Mouse (Mus musculus) ES-E14 (cell line): ENCODE measurements around the gene Slc16a9. TPM values are rescaled to one million over a fixed set of nuclear protein-coding genes. Genes with fewer than 3 reads are reported as not detected.

Source experiments
- DNase-seq: peaks from one replicate; pipeline ENCODE4 v3.0.0-alpha.2; 2013; ENCODE audit warnings: low read depth, low spot score
- H3K27ac ChIP-seq: 2 replicates; pipeline ENCODE4 v1.5.1; 2012; ENCODE audit warnings: low read depth, mild to moderate bottlenecking, low read length, moderate library complexity, mixed read lengths; ENCODE audit not compliant: poor library complexity, insufficient read depth, severe bottlenecking
- H3K36me3 ChIP-seq: 2 replicates; pipeline ENCODE4 v1.6.1; 2012; ENCODE audit warnings: mild to moderate bottlenecking, low read length, moderate library complexity, mixed read lengths; ENCODE audit not compliant: control insufficient read depth, poor library complexity, insufficient read depth, severe bottlenecking
- H3K4me1 ChIP-seq, 2 experiments: fragments of 150-350 bp in 1 of 2; sonication (generic) in 1 of 2; 2 replicates each; pipeline ENCODE4 v1.6.1; 2012; ENCODE audit warnings: low read length in 2 of 2, mild to moderate bottlenecking in 1 of 2, mixed read lengths in 1 of 2; ENCODE audit not compliant: control insufficient read depth in 2 of 2, insufficient read depth in 2 of 2, poor library complexity in 1 of 2
- H3K4me3 ChIP-seq, 2 experiments: fragments of 150-350 bp in 1 of 2; sonication (generic) in 1 of 2; 2 replicates each; pipeline ENCODE4 v1.5.1; 2012; ENCODE audit warnings: low read length in 2 of 2, low read depth in 1 of 2, mild to moderate bottlenecking in 1 of 2, mixed read lengths in 1 of 2; ENCODE audit not compliant: insufficient read depth in 1 of 2, poor library complexity in 1 of 2, severe bottlenecking in 1 of 2
- H3K9ac ChIP-seq: 2 replicates; pipeline ENCODE4 v1.6.1; 2012; ENCODE audit warnings: low read depth, mild to moderate bottlenecking, low read length, mixed read lengths; ENCODE audit not compliant: poor library complexity, insufficient read depth, severe bottlenecking
- H3K9me3 ChIP-seq: fragments of 150-350 bp; sonication (generic); 2 replicates; pipeline ENCODE4 v1.6.1; 2012; ENCODE audit warnings: low read depth, mild to moderate bottlenecking, low read length; ENCODE audit not compliant: control insufficient read depth, insufficient read depth
- CHD2 ChIP-seq: IDR thresholded peaks from 2 replicates; pipeline ENCODE4 v1.6.1; 2014; ENCODE audit warnings: mild to moderate bottlenecking, low read depth, low read length, inconsistent platforms
- HCFC1 ChIP-seq: IDR thresholded peaks from 2 replicates; pipeline ENCODE4 v1.6.1; 2012; ENCODE audit warnings: low read length, inconsistent platforms, borderline replicate concordance; ENCODE audit not compliant: insufficient read depth
- MAFK ChIP-seq: IDR thresholded peaks from 2 replicates; pipeline ENCODE4 v1.6.1; 2014; ENCODE audit warnings: mild to moderate bottlenecking, low read depth, low read length, inconsistent platforms; ENCODE audit not compliant: insufficient read depth
- ZC3H11A ChIP-seq: IDR thresholded peaks from 2 replicates; pipeline ENCODE4 v1.6.1; 2012; ENCODE audit warnings: low read depth, mild to moderate bottlenecking, inconsistent platforms, low read length, borderline replicate concordance
- ZNF384 ChIP-seq: IDR thresholded peaks from 2 replicates; pipeline ENCODE4 v1.6.1; 2012; ENCODE audit warnings: low read depth, low read length, inconsistent platforms
- in situ Hi-C, 2 experiments: fragments of 600-800 bp; cut with MboI; formaldehyde crosslinking; loops; one replicate each; pipeline ENCODE4 v1.15.1; 2025; ENCODE audit warnings: low sequenced_read_pairs in 2 of 2, inconsistent platforms in 1 of 2; ENCODE audit not compliant: unreplicated experiment in 2 of 2
- total RNA-seq: library from RNA; depleted of rRNA; stranded (reverse); fragments of 300-350 nt; gene quantifications from 2 replicates; pipeline ENCODE4 v1.2.3, GENCODE M21; 2012

The Slc16a9 gene
- total RNA-seq, 1 experiment = 1.3 TPM

GRCm38 (mm10) chr10:70268581-70269446 is 23.9 kb downstream of the Slc16a9 start:
- Histone ChIP-seq H3K9me3 (no peaks in the 10 kb centered on the region), H3K36me3 (no peaks in the 10 kb centered on the region), H3K4me1 (no peaks in the 10 kb centered on the region), H3K4me3 (no peak overlapping the region), H3K27ac (no peak overlapping the region), H3K9ac (no peak overlapping the region)
- DNase-seq = no peak
- TF ChIP-seq ZNF384 (no peak), HCFC1 (no peak), ZC3H11A (no peak), MAFK (no peak), CHD2 (no peak)
- in situ Hi-C loops = no loop called here

GRCm38 (mm10) chr10:70269447-70269787 is 24.5 kb downstream of the Slc16a9 start:
- in situ Hi-C loops = no loop called here
- DNase-seq = no peak
- Histone ChIP-seq H3K4me1 (no peaks in the 10 kb centered on the region), H3K9ac (no peak overlapping the region), H3K36me3 (no peaks in the 10 kb centered on the region), H3K4me3 (no peak overlapping the region), H3K27ac (no peak overlapping the region), H3K9me3 (no peaks in the 10 kb centered on the region)
- TF ChIP-seq ZC3H11A (no peak), MAFK (no peak), HCFC1 (no peak), ZNF384 (no peak), CHD2 (no peak)

GRCm38 (mm10) chr10:70276678-70277077 is 31.8 kb downstream of the Slc16a9 start:
- in situ Hi-C loops = loop anchor here in 1 of 2 experiments (25.0 kb wide), 1 partner anchor 414 kb away; no protein-coding TSS in a partner anchor
- no peak overlapping the region for H3K4me3 ChIP-seq
- H3K4me1 ChIP-seq = no peaks in the 10 kb centered on the region
- H3K27ac ChIP-seq = no peak overlapping the region
- no peak for TF ChIP-seq HCFC1
- no peak for TF ChIP-seq ZNF384
- TF ChIP-seq CHD2 = no peak
- TF ChIP-seq MAFK = no peak
- no peak for TF ChIP-seq ZC3H11A
- no peak overlapping the region for H3K9ac ChIP-seq
- no peak for DNase-seq
- no peaks in the 10 kb centered on the region for H3K36me3 ChIP-seq
- no peaks in the 10 kb centered on the region for H3K9me3 ChIP-seq

GRCm38 (mm10) chr10:70279349-70279748 is 34.4 kb downstream of the Slc16a9 start:
- Histone ChIP-seq H3K4me3 (no peak overlapping the region), H3K36me3 (no peaks in the 10 kb centered on the region), H3K4me1 (peaks cover 0 to 3% of the 10 kb centered on the region in 2 experiments; a peak in 1 of 4 replicates), H3K27ac (no peak overlapping the region), H3K9ac (no peak overlapping the region), H3K9me3 (no peaks in the 10 kb centered on the region)
- no peak for DNase-seq
- in situ Hi-C loops = loop anchor here in 1 of 2 experiments (25.0 kb wide), 1 partner anchor 417 kb away; no protein-coding TSS in a partner anchor
- TF ChIP-seq ZNF384 (no peak), CHD2 (no peak), ZC3H11A (no peak), HCFC1 (no peak), MAFK (no peak)
